Mouse (Mus musculus) ES-E14 (cell line): ENCODE data around the gene Adgrv1. TPM values are rescaled to one million over a fixed set of nuclear protein-coding genes. Genes with fewer than 3 reads are reported as not detected.

Experiments
- DNase-seq: peaks from one replicate; pipeline ENCODE4 v3.0.0-alpha.2; 2013; ENCODE audit warnings: low read depth, low spot score
- H3K27ac ChIP-seq: 2 replicates; pipeline ENCODE4 v1.5.1; 2012; ENCODE audit warnings: low read depth, mild to moderate bottlenecking, low read length, moderate library complexity, mixed read lengths; ENCODE audit not compliant: poor library complexity, insufficient read depth, severe bottlenecking
- H3K36me3 ChIP-seq: 2 replicates; pipeline ENCODE4 v1.6.1; 2012; ENCODE audit warnings: mild to moderate bottlenecking, low read length, moderate library complexity, mixed read lengths; ENCODE audit not compliant: control insufficient read depth, poor library complexity, insufficient read depth, severe bottlenecking
- H3K4me1 ChIP-seq, 2 experiments: fragments of 150-350 bp in 1 of 2; sonication (generic) in 1 of 2; 2 replicates each; pipeline ENCODE4 v1.6.1; 2012; ENCODE audit warnings: low read length in 2 of 2, mild to moderate bottlenecking in 1 of 2, mixed read lengths in 1 of 2; ENCODE audit not compliant: control insufficient read depth in 2 of 2, insufficient read depth in 2 of 2, poor library complexity in 1 of 2
- H3K4me3 ChIP-seq, 2 experiments: fragments of 150-350 bp in 1 of 2; sonication (generic) in 1 of 2; 2 replicates each; pipeline ENCODE4 v1.5.1; 2012; ENCODE audit warnings: low read length in 2 of 2, low read depth in 1 of 2, mild to moderate bottlenecking in 1 of 2, mixed read lengths in 1 of 2; ENCODE audit not compliant: insufficient read depth in 1 of 2, poor library complexity in 1 of 2, severe bottlenecking in 1 of 2
- H3K9ac ChIP-seq: 2 replicates; pipeline ENCODE4 v1.6.1; 2012; ENCODE audit warnings: low read depth, mild to moderate bottlenecking, low read length, mixed read lengths; ENCODE audit not compliant: poor library complexity, insufficient read depth, severe bottlenecking
- H3K9me3 ChIP-seq: fragments of 150-350 bp; sonication (generic); 2 replicates; pipeline ENCODE4 v1.6.1; 2012; ENCODE audit warnings: low read depth, mild to moderate bottlenecking, low read length; ENCODE audit not compliant: control insufficient read depth, insufficient read depth
- CHD2 ChIP-seq: IDR thresholded peaks from 2 replicates; pipeline ENCODE4 v1.6.1; 2014; ENCODE audit warnings: mild to moderate bottlenecking, low read depth, low read length, inconsistent platforms
- HCFC1 ChIP-seq: IDR thresholded peaks from 2 replicates; pipeline ENCODE4 v1.6.1; 2012; ENCODE audit warnings: low read length, inconsistent platforms, borderline replicate concordance; ENCODE audit not compliant: insufficient read depth
- MAFK ChIP-seq: IDR thresholded peaks from 2 replicates; pipeline ENCODE4 v1.6.1; 2014; ENCODE audit warnings: mild to moderate bottlenecking, low read depth, low read length, inconsistent platforms; ENCODE audit not compliant: insufficient read depth
- ZC3H11A ChIP-seq: IDR thresholded peaks from 2 replicates; pipeline ENCODE4 v1.6.1; 2012; ENCODE audit warnings: low read depth, mild to moderate bottlenecking, inconsistent platforms, low read length, borderline replicate concordance
- ZNF384 ChIP-seq: IDR thresholded peaks from 2 replicates; pipeline ENCODE4 v1.6.1; 2012; ENCODE audit warnings: low read depth, low read length, inconsistent platforms
- in situ Hi-C, 2 experiments: fragments of 600-800 bp; cut with MboI; formaldehyde crosslinking; loops; one replicate each; pipeline ENCODE4 v1.15.1; 2025; ENCODE audit warnings: low sequenced_read_pairs in 2 of 2, inconsistent platforms in 1 of 2; ENCODE audit not compliant: unreplicated experiment in 2 of 2
- total RNA-seq: library from RNA; depleted of rRNA; stranded (reverse); fragments of 300-350 nt; gene quantifications from 2 replicates; pipeline ENCODE4 v1.2.3, GENCODE M21; 2012

Adgrv1 gene
- total RNA-seq, 1 experiment, result 22.0 TPM

DNA sequence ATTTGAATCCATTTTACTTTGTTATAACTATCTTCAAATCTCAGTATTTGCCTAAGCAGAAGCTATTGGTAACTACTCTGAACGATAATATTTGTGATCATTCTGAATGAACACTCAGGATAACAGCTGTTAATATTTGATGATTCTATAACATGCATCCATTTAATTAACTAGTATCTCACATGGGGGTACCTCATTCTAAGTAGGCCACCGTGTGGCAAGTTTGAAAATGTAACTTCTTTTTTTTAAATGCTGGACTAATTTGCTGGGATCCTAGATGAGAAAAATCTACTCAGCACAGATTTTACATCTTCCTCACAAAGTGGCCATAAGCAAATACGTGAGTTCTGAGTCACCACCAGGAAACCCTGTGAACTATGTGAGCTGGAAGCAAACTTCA lies 423.1 kb downstream of the Adgrv1 start:
- Histone ChIP-seq H3K27ac (no peak overlapping the region), H3K9ac (no peak overlapping the region), H3K9me3 (no peaks in the 10 kb centered on the region), H3K36me3 (no peaks in the 10 kb centered on the region), H3K4me3 (no peak overlapping the region), H3K4me1 (no peaks in the 10 kb centered on the region)
- TF ChIP-seq ZC3H11A (no peak), CHD2 (no peak), HCFC1 (no peak), ZNF384 (no peak), MAFK (no peak)
- in situ Hi-C loops, result no loop called here
- DNase-seq, result no peak

DNA sequence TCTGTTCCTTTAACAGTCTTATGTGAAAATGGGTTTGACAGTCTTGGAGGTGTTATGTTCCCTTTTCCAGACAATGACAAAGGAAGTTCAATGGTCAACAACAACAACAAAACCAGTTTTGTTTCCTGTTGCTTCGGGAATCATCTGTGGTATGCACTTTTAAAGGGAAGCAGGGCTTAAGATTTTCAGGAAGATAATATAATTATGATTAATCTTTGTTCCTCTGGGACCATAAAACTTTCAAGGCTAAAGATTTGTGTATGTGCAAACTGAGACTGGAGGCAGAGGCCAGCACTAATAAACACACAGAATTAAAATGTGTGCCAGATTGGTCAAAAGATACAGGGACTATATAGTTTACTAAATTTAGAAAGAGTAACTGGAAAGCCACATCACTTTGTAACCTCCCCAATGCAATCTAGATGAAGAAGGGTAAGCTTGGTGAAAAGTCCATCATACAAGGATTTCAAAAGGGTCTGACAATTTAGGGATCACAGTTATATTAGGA lies 424.8 kb downstream of the Adgrv1 start:
- in situ Hi-C loops, result no loop called here
- H3K9ac ChIP-seq, result no peak overlapping the region
- H3K4me3 ChIP-seq, result no peak overlapping the region
- no peak overlapping the region for H3K27ac ChIP-seq
- no peaks in the 10 kb centered on the region for H3K9me3 ChIP-seq
- H3K4me1 ChIP-seq, result no peaks in the 10 kb centered on the region
- H3K36me3 ChIP-seq, result no peaks in the 10 kb centered on the region
- TF ChIP-seq HCFC1, result no peak
- TF ChIP-seq CHD2, result no peak
- no peak for TF ChIP-seq ZNF384
- TF ChIP-seq ZC3H11A, result no peak
- no peak for TF ChIP-seq MAFK
- DNase-seq, result no peak

DNA sequence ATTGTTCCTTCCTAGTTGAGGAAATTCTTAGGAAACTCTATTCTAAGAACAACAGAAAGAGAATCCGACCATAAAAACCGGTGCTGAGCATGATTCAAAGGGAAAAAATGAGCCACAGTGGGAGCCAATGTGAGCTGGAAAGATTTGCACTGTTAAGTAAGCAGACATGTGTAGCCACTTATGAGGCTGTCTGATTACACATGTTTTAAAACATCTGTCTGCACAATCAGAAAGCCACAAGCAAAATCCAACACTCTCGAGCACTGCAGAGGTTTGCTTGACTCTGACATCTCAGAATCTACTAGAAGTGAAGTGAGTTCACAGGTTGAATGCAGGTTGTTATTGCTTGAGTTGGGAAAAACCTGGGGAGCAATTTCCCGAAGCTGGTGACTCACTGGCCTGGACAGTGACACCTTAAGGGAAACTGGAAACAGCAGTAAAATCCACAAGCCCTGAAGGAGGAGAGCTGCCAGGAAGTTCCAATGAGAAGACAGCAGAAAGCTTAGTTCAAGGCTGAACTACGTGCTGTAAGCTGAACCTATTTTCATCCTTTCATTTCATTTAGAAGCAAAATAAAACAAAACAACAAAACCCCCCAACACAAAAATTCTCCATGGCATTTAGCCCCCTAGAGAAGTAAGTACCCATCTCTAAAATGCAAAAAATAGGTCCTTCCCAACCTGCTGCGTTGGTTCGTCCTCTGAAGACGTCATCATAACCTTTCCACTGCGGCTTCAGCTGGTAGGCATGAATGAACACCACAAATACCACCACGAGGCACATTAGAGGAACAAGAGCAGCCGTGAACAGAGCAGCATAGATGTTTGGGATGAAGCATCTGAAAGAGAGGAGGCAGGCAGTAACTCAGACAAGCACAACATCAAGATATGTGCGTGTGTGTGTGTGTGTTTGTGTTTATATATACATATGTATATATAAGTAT lies 450.7 kb downstream of the Adgrv1 start:
- H3K4me3 ChIP-seq, result no peak overlapping the region
- no peak overlapping the region for H3K27ac ChIP-seq
- no peak for TF ChIP-seq MAFK
- TF ChIP-seq HCFC1, result no peak
- no peak for TF ChIP-seq ZC3H11A
- TF ChIP-seq CHD2, result no peak
- TF ChIP-seq ZNF384, result no peak
- no peak overlapping the region for H3K9ac ChIP-seq
- no peak for DNase-seq
- H3K4me1 ChIP-seq, result no peaks in the 10 kb centered on the region
- no peaks in the 10 kb centered on the region for H3K36me3 ChIP-seq
- H3K9me3 ChIP-seq, result no peaks in the 10 kb centered on the region
- in situ Hi-C loops, result no loop called here

GRCm38 (mm10) chr13:81181459-81181858 lies 451.5 kb downstream of the Adgrv1 start:
- DNase-seq, result no peak
- in situ Hi-C loops, result no loop called here
- H3K4me3 ChIP-seq, result no peak overlapping the region

More at GRCm38 (mm10) chr13:81181459-81181858, 451.5 kb downstream of the Adgrv1 start:
- Histone ChIP-seq H3K27ac (no peak overlapping the region), H3K4me1 (no peaks in the 10 kb centered on the region), H3K9ac (no peak overlapping the region), H3K36me3 (no peaks in the 10 kb centered on the region), H3K9me3 (no peaks in the 10 kb centered on the region)
- TF ChIP-seq CHD2, result no peak
- no peak for TF ChIP-seq ZNF384
- TF ChIP-seq MAFK, result no peak
- TF ChIP-seq ZC3H11A, result no peak
